Mouse (Mus musculus) MN1 (cell line): Measurements from ENCODE around the gene Gm9611.
"Not testable (repeated sequence)": the region's sequence is repeated elsewhere in the genome, so short reads cannot be mapped to it uniquely, and the experiment has no call there.

ENCODE experiments used
- DNase-seq: peaks from one replicate; pipeline ENCODE4 v3.0.0-alpha.2; 2016; ENCODE audit warnings: low spot score

The Gm9611 gene

DNA sequence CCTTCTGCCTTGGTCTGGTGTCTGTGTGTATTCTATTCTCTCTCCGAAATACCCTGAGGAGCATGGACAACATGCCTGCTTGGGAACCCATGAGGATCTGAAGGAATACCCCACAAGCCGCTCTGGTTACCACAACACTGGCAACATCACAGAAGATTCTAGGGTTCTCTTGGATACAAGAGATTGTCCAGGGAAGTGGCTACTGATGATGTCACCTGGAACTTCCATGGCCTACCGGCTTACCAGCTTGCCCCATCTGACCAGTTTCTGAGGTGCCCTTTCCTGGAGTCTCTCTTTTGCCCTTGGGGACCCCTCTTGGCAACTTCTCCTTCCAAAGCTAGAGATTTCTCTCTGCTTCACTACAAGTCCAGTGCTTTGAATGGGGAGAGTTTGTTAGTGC, at the start of gene Gm9611:
Gene Gm9611, minus strand, starts transcription at position 101 of the 400 bp plus-strand sequence.
- DNase-seq, result not testable (repeated sequence)

DNA sequence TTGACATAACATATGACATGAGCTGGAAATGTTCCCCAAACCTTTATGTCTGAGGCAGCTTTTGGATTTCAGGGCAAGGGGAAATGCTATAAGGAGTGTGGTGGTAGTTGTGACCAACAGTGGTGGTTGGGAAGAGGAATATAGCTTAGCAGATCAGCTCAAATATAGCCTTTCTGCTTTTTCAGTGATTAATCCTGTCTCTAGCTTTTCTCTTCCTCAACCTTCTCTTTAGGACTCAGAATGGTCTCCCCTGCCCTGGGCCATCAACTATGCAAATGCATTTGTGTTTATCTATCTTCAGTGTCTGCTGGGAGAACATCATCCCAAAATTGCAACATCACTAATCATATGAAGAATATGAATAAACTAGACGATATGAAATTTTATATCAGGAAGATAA, 12.8 kb upstream of the Gm9611 start, which contains the start of gene Gm7995:
Gene Gm7995, plus strand, starts transcription at position 301 of the 400 bp plus-strand sequence.
- DNase-seq, result not testable (repeated sequence)

DNA sequence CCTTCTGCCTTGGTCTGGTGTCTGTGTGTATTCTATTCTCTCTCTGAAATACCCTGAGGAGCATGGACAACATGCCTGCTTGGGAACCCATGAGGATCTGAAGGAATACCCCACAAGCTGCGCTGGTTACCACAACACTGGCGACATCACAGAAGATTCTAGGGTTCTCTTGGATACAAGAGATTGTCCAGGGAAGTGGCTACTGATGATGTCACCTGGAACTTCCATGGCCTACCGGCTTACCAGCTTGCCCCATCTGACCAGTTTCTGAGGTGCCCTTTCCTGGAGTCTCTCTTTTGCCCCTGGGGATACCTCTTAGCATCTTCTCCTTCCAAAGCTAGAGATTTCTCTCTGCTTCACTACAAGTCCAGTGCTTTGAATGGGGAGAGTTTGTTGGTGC, 37.2 kb downstream of the Gm9611 start, which contains the start of gene Gm17026:
Gene Gm17026, minus strand, starts transcription at position 101 of the 400 bp plus-strand sequence.
- DNase-seq, result not testable (repeated sequence)
